Mouse (Mus musculus) bone marrow macrophage, adult 2 months (primary cell): Measurements from ENCODE around the gene Prkcg.

ENCODE experiments used
- CTCF ChIP-seq: IDR thresholded peaks from 2 replicates; pipeline ENCODE4 v1.5.1; 2012; ENCODE audit warnings: low read depth, mild to moderate bottlenecking, low read length, moderate library complexity
- POLR2A ChIP-seq: IDR thresholded peaks from 2 replicates; pipeline ENCODE4 v1.6.1; 2012; ENCODE audit warnings: mild to moderate bottlenecking, low read depth, low read length, borderline replicate concordance

- TF ChIP-seq CTCF (no peak), POLR2A (no peak)
Observed at GRCm38 (mm10) chr7:3280654-3281153, 8.3 kb upstream of the Prkcg start.
